Mouse (Mus musculus) adrenal gland, adult 18-20 months (tissue): ENCODE measurements around the gene Vamp2. TPM values are rescaled to one million over a fixed set of nuclear protein-coding genes. Genes with fewer than 3 reads are reported as not detected.

Experiments
- DNase-seq, 2 experiments: peaks; one replicate each; pipeline ENCODE4 v3.0.0; 2021 to 2022; ENCODE audit warnings: low spot score in 2 of 2
- total RNA-seq, 2 experiments: library from RNA; stranded (reverse); gene quantifications; 1 replicate in 1 of 2; 2 replicates in 1 of 2; pipeline ENCODE4 v1.2.3; 2021

Vamp2 gene
- total RNA-seq, 2 experiments from 2014 or later, result 106 to 137 TPM

- peak; percentile 84 to 85 for DNase-seq
Observed at GRCm38 (mm10) chr11:69063413-69064201, 24.7 kb upstream of the Vamp2 start.

- DNase-seq, result no peak
Observed at GRCm38 (mm10) chr11:69064259-69065133, 23.8 kb upstream of the Vamp2 start.

GRCm38 (mm10) chr11:69065394-69065925 lies 22.8 kb upstream of the Vamp2 start:
- no peak for DNase-seq

GRCm38 (mm10) chr11:69066163-69066861 lies 22.0 kb upstream of the Vamp2 start:
- DNase-seq, result peak in 1 of 2 experiments; percentile 46

GRCm38 (mm10) chr11:69066956-69067355 lies 21.3 kb upstream of the Vamp2 start:
- DNase-seq, result peak; percentile 87 to 91

GRCm38 (mm10) chr11:69067601-69068000 lies 20.7 kb upstream of the Vamp2 start:
- no peak for DNase-seq

- no peak for DNase-seq
Observed at GRCm38 (mm10) chr11:69070093-69070492, 18.2 kb upstream of the Vamp2 start.

- DNase-seq, result peak; percentile 88 to 91
Observed at GRCm38 (mm10) chr11:69070590-69071222, 17.6 kb upstream of the Vamp2 start, which contains the start of gene Tmem107. Gene Tmem107, plus strand, starts transcription at chr11:69070806.

GRCm38 (mm10) chr11:69071262-69071661 lies 17.0 kb upstream of the Vamp2 start:
- DNase-seq, result no peak

GRCm38 (mm10) chr11:69072234-69072633 lies 16.1 kb upstream of the Vamp2 start:
- DNase-seq, result no peak

- DNase-seq, result no peak
Observed at GRCm38 (mm10) chr11:69072666-69073064, 15.6 kb upstream of the Vamp2 start.

- peak; percentile 56 to 63 for DNase-seq
Observed at GRCm38 (mm10) chr11:69073065-69073888, 15.0 kb upstream of the Vamp2 start.

- DNase-seq, result no peak
Observed at GRCm38 (mm10) chr11:69073951-69074775, 14.1 kb upstream of the Vamp2 start.

GRCm38 (mm10) chr11:69074776-69075069 lies 13.6 kb upstream of the Vamp2 start:
- no peak for DNase-seq

- DNase-seq, result no peak
Observed at GRCm38 (mm10) chr11:69075764-69076479, 12.4 kb upstream of the Vamp2 start.

- DNase-seq, result no peak
Observed at GRCm38 (mm10) chr11:69076572-69076971, 11.7 kb upstream of the Vamp2 start.

- DNase-seq, result no peak
Observed at GRCm38 (mm10) chr11:69077316-69077715, 11.0 kb upstream of the Vamp2 start.

GRCm38 (mm10) chr11:69078041-69078440 lies 10.2 kb upstream of the Vamp2 start:
- DNase-seq, result no peak
